Mouse (Mus musculus) gastrocnemius, postnatal 4 days (tissue): ENCODE results near the gene Dyrk4. TPM values are rescaled to one million over a fixed set of nuclear protein-coding genes. Genes with fewer than 3 reads are reported as not detected.

ENCODE experiments used
- DNase-seq, 2 experiments: peaks; one replicate each; pipeline ENCODE4 v3.0.0; 2021 to 2022; ENCODE audit warnings: low spot score in 2 of 2, mixed read lengths in 2 of 2
- long read RNA-seq, 2 experiments: library from polyadenylated mRNA; stranded (forward); transcript quantifications; one replicate each; pipeline ENCODE4 v2.0.0; 2021
- total RNA-seq, 2 experiments: library from RNA; stranded (reverse); gene quantifications; 2 replicates each; pipeline ENCODE4 v1.2.3; 2021

Dyrk4 gene
- not detected for total RNA-seq
- long read RNA-seq, experiment 1 = 0 reads
- long read RNA-seq, experiment 2 = 0 reads

DNA sequence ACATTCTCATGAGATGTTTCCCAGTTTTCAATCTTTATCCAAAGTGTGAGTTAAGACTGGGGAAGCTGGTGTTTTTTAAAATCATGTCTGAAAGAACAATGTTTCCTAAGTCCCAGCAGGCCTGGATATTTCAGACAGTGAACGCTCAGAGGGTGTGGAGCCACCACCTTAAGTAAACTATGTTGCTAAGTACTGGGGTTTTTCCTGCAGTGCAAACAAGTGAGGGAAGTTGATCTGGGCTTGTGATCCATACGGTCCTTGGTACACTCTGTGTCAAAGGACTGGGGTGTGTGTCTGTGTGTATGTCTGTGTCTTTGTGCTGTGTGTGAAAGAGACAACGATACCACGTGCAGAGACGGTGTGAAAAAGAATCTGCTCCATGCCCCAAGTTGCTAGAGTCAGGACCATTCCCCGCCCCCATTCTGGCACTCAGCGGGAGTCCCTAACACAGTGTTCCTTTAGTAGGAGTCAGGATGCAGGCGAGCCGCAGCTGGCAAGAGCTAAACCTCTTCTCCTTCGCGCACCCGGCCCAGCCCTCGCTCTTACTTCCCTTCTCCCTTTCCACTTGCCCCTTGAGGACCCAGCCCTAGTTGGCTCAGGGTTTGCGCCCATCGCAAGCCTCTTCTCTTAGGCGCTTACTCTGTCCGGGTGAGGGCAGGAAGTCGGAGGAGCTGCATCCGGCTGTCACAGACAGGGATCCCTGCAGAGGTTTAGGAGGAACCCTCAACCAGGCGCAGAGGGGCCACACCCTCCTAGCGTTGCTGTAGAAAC lies at the start of gene Dyrk4:
Gene Dyrk4, minus strand, starts transcription at position 729 of the 771 bp plus-strand sequence.
- peak in 1 of 2 experiments; percentile 22 for DNase-seq

DNA sequence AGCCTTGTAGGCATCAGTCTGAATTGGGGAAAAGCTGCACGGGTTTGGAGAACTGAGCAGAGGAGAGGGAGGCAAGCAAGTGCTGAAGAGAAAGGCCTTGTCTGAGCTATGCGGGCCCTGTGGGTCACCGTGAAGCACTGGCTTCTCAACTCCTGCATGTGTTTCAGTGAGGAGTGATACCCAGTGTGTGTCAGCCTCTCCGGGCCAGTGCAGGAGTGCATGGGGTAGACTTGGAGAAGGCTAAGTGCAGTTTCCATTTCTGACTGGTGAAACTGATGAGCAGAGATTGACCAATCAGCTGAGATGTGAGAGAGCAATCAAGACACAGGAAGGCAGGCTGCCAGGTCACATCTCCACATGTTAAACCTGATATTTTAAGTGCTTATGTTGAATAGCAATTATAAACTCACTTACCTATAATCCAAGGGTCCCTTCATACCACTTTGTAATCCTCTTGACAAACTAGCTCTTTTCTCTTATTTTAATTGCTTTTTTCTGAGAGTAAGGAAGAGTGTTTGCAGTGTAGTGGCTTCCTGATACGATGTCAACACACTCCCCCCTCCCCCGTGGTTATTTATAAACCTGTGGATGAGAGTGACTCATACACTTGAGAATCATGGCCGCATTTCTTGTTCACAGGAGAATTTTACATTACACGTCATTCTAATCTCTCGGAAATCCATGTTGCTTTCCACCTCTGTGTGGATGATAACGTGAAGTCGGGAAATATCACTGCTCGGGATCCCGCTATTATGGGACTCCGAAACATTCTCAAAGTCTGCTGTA lies 44.8 kb upstream of the Dyrk4 start:
- DNase-seq = no peak

DNA sequence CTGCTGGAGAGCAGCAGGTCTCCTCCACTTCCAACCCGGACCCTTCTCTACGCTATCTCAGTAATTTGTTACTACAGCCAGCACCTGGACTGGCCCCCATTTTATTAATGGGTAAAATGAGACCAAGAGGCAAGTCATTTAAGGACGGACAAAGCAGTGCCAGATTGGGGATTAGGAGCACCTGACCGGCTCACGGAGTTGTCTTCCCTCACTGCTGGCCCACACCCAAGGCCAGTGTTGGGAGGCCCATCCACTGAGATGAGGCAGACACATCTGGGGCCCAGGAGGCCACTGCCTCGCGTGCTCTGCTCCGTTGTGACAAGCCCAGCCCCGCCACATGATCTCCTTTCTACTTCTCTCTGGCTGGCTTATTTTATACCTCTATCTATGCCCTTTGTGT lies 41.8 kb upstream of the Dyrk4 start:
- DNase-seq = no peak

DNA sequence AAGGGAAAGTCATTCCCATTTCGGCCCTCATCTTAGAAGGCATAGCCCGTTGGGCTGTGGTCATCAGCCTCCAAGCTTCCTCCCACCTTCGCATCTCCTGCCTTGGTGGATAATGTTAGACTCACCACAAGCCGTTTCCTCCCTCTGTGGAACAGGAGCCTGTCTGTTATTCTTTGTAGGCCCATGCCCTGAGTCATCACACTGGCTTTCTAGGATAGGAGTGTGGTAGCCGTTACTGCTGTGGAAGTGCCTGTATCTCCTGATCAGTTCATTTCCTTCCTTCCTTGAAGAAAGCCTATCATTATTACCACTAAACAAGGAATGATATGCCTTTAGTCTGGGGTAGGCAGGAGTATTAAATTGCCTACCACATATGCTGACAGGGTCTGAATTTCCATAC lies 41.1 kb upstream of the Dyrk4 start:
- no peak for DNase-seq

DNA sequence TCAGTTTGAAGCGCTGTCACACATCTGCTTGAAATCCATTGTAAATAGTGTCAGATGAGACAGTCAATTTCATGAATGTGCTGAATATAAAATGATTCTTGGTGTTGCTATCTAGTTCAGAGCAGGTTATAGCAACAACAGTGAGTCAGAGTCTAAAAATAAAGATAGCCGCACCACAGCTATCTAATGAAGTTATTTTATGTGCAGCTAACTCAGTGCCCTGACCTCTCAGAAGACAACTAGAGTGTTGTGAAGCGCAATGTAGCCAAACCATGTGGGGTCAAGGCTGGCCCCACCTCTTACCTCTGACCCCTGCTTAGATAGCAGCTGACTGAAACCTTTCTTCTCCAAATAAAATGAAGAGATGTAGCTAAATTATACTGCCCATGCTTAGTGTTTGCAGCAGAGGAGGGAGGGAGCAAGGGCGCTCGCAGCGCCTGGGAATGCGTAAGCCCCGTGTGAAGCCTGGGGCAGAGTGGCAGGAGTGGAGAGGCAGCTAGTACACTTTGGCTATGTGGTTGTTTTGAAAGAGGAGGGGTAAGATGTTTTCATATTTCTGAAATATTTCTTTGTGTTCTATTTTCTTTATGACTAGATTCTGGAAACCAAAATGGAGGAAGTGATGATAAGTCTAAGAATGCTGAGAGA lies 39.9 kb upstream of the Dyrk4 start:
- no peak for DNase-seq

DNA sequence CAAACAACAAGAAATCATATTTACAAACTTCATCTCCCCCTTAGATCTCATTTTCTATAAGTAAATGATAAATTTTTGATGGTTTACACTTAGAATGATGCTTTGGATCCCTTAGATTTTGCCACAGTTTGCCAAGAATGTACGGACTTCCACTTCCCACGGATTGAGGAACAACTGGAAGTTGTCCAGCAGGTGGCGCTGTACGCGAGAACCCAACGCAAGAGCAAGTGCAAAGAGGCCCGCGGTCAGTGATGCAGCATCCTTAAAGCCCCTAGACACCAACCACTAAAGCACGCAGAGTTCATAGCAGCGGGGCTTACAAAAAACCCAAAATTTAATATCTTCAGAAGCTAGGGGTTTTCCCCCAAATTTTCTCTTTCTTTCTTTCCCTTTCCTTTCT lies 34.1 kb upstream of the Dyrk4 start:
- DNase-seq = peak; percentile 58 to 82

DNA sequence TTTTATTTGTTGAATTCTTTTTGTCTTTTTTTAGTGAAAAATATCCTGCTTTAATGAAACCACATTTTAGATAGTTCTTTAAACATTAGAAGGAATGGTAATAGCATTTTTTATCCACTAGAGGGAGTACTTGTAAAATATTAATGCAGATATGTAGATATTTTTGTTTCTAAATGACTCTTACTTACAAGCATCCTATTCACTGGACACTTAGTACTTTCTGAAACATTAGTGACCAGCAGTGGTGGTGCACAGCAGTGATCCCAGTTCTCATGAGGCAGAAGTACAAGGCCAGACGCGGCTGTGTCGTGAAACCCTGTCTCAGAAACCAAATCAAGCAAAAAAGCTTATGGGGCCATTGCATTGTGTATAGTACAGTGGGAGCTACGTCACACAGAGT lies 26.7 kb upstream of the Dyrk4 start:
- DNase-seq = no peak

GRCm38 (mm10) chr6:126940451-126940850 lies 18.8 kb upstream of the Dyrk4 start:
- DNase-seq = no peak

GRCm38 (mm10) chr6:126939487-126940171 lies 18.0 kb upstream of the Dyrk4 start, which contains the start of the genes Rad51ap1 and D6Wsu163e:
Gene Rad51ap1 (minus strand): TSS chr6:126939587.
Gene D6Wsu163e (plus strand): TSS chr6:126939962.
- DNase-seq = peak; percentile 89 to 96

- no peak for DNase-seq
Measured at GRCm38 (mm10) chr6:126938853-126939486, 17.3 kb upstream of the Dyrk4 start.

GRCm38 (mm10) chr6:126938047-126938446 lies 16.4 kb upstream of the Dyrk4 start:
- DNase-seq = no peak

DNA sequence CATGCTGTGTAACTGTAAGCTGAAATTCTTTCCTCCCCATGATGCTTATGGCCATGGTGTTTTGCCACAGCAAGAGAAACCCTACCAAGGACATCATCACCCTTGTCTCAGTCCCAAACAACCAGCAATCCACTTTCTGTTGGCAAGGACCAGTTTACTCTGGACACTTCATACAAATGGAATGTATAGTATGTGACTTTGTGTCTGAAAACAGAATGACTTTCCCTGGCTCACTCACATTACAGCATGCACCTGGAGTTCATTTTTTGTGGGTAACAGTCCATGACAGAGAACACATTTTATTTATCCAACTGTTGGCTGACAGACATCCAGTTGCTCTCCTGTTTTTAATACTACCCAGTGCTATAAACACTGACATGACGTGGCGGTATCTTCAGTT lies 11.3 kb upstream of the Dyrk4 start:
- DNase-seq = no peak

- no peak for DNase-seq
Measured at GRCm38 (mm10) chr6:126914928-126915327, 6.7 kb downstream of the Dyrk4 start.

DNA sequence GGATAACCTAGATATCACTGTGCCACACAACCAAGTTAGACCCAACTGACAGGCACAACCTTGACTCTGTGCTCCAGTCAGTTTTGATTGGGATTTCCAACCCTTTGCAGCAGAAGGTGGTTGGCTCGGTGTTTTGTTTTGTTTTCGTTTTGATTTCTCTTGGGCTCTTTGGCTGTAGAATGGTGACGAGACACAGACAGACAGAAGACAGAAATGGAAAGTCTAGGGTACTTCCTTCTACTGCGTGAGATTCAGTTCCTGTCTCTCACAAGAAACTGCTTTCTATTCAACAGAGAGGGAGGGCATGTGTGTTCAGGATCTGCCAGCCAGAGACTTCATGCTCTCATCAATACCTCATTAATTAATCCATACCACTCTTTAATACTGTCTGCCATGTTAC lies 10.9 kb downstream of the Dyrk4 start:
- no peak for DNase-seq

- no peak for DNase-seq
Measured at GRCm38 (mm10) chr6:126907876-126908275, 13.8 kb downstream of the Dyrk4 start.

DNA sequence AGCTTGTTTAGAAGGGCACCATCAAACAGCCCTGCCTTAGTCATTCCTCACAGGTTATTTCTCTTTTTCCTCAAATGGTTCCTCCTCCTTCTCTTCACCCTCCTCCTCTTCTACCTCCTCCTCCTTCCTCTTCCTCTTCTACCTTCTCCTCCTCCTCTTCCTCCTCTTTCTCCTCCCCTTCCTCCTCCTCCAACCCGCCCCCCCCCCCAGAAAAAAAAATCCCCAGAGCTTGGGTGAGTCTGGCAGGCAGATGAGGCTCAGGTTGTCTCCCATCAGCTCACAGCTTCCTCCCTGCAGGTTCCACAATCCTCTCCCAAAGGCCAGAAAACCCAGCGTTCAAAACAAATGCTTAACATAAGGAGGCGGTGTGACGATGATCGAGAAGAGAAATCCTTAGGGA lies 14.3 kb downstream of the Dyrk4 start:
- DNase-seq = no peak

DNA sequence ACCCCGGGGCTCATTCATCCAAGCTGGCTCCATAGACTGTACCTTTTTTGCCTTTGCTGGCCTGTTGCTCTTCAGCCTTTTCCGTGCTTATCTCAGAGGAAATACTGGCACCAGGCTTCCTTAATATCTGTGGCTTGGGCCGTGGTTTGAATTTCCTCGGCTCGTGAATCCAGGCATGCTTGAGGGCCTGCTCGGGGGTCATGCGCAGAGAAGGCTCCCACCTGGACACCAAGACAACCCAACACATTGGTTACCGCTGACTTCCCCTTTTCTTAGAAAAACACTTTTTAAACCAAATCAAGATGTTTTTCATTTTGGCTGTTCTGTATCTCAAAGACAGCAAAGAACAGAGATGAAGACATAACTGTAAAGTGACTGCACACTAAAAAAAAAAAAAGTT lies 44.5 kb downstream of the Dyrk4 start:
- no peak for DNase-seq

DNA sequence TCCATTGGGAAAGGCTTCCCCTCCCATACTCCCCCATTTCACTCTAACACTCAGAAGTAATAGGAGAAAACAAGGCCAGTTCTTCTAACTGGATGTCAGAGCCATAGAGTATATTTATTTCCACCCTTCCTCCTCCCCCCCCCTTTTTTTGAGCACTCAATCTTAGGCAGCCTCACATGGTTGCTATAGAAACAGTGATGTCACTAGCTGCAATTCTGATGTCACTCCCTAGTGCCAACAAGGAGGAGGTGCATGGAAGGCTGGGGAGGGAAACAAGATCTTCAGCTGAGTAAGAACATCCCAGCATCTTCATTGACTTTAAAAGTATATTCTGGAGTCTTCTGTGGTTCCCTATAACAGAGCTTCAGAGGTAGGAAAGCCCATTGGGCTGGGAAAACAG lies 68.8 kb downstream of the Dyrk4 start, which contains the start of gene Akap3:
Gene Akap3, plus strand, starts transcription at position 218 of the 400 bp plus-strand sequence.
- DNase-seq = no peak

DNA sequence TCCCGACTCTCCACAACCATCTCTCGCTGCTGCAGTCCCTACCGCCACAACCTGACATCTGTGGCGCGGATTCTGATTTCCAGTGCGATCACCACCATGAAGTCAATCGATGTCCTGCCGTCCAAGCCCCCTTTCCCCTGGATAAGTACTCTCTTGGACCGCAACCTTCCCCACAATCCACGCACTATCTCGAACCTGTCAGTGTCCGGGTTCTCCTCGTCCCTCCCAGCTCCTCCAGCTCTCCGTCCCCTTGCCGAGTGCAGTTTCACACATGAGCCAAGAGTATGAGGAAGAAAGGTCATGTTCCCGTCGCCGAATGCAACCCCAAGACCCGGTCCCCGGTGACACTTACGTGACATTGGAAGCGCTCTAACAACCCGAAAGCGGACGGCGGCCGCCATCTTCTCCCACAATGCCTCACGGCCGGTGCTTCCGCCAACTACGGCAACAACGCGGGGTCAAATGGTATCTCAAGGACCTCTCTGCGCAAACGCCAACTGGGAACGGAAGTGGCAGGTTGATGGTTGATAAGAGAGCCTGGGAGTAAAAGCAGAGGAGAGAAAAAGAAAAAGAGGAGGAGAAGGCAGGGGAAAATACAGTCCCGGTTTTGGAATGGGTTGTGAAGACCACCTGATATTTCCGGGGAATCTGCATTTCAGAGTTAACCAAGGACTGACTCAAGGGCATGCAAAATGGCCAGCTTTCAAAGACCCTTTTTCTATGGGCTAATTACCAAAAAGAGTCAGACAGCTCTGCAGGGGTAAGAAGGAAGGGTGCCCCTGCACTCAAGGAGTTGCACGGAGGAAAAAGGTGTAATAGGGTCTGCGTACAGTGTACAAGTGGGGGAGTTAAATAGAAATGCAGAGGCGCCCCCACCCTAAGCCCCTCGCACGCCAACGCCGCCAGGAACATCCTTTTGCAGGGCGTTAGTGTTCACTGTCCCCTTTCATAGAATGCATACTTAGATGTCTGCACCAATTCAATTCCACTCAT lies 72.6 kb downstream of the Dyrk4 start, which contains the start of gene Ndufa9:
Gene Ndufa9, minus strand, starts transcription at position 425 of the 993 bp plus-strand sequence.
- DNase-seq = peak; percentile 90 to 96
